Mouse (Mus musculus) c-Kit-positive CD71-positive TER-119-positive erythroid progenitor cells, embryonic 14.5 days (primary cell): ENCODE measurements at regions not wholly inside any gene's neighbourhood (a gene's known extent, or its start where the extent isn't known, plus 50 kb on each side); places are given as distances from the start of the nearest gene placed in this dataset.
"Not testable (repeated sequence)": the region's sequence is repeated elsewhere in the genome, so short reads cannot be mapped to it uniquely, and the experiment has no call there.

Experiments used
- DNase-seq: peaks from one replicate; pipeline ENCODE4 v3.0.0-alpha.2; 2013; ENCODE audit warnings: low spot score

GRCm38 (mm10) chr10:57040201-57040600 is 446.0 kb upstream of the Hsf2 start:
- no peak for DNase-seq

- DNase-seq = no peak
Observed at GRCm38 (mm10) chr10:57046021-57046420, 440.2 kb upstream of the Hsf2 start.

- DNase-seq = no peak
Observed at GRCm38 (mm10) chr10:57046891-57047290, 439.3 kb upstream of the Hsf2 start.

- DNase-seq = no peak
Observed at GRCm38 (mm10) chr10:57047719-57048118, 438.5 kb upstream of the Hsf2 start.

GRCm38 (mm10) chr10:57053375-57053774 is 432.8 kb upstream of the Hsf2 start:
- not testable (repeated sequence) for DNase-seq

GRCm38 (mm10) chr10:57090131-57090530 is 396.1 kb upstream of the Hsf2 start:
- DNase-seq = no peak

- no peak for DNase-seq
Observed at GRCm38 (mm10) chr10:57095920-57096319, 390.3 kb upstream of the Hsf2 start.

- DNase-seq = no peak
Observed at GRCm38 (mm10) chr10:57113359-57113758, 372.8 kb upstream of the Hsf2 start.

GRCm38 (mm10) chr10:57114696-57115271 is 371.4 kb upstream of the Hsf2 start:
- DNase-seq = no peak

GRCm38 (mm10) chr10:57121514-57121913 is 364.7 kb upstream of the Hsf2 start:
- DNase-seq = no peak

GRCm38 (mm10) chr10:57127185-57127584 is 359.0 kb upstream of the Hsf2 start:
- DNase-seq = no peak

- DNase-seq = no peak
Observed at GRCm38 (mm10) chr10:57156426-57156825, 329.8 kb upstream of the Hsf2 start.

- DNase-seq = no peak
Observed at GRCm38 (mm10) chr10:57156912-57157311, 329.3 kb upstream of the Hsf2 start.

- no peak for DNase-seq
Observed at GRCm38 (mm10) chr10:57160546-57160945, 325.6 kb upstream of the Hsf2 start.

GRCm38 (mm10) chr10:57163359-57163758 is 322.8 kb upstream of the Hsf2 start:
- DNase-seq = no peak

GRCm38 (mm10) chr10:57183560-57183959 is 302.6 kb upstream of the Hsf2 start:
- DNase-seq = no peak

GRCm38 (mm10) chr10:57210701-57211100 is 275.5 kb upstream of the Hsf2 start:
- DNase-seq = no peak

- DNase-seq = no peak
Observed at GRCm38 (mm10) chr10:57231117-57231516, 255.1 kb upstream of the Hsf2 start.

- DNase-seq = no peak
Observed at GRCm38 (mm10) chr10:57281220-57281619, 205.0 kb upstream of the Hsf2 start.

- no peak for DNase-seq
Observed at GRCm38 (mm10) chr10:57282896-57283295, 203.3 kb upstream of the Hsf2 start.

- DNase-seq = no peak
Observed at GRCm38 (mm10) chr10:57291596-57291995, 194.6 kb upstream of the Hsf2 start.

- no peak for DNase-seq
Observed at GRCm38 (mm10) chr10:57313799-57314198, 172.4 kb upstream of the Hsf2 start.

GRCm38 (mm10) chr10:57317067-57317466 is 169.1 kb upstream of the Hsf2 start:
- no peak for DNase-seq

GRCm38 (mm10) chr10:57319171-57319570 is 167.0 kb upstream of the Hsf2 start:
- DNase-seq = no peak
